ENCODE assay signal across 13 mouse cellular contexts in genomic region chr13:55449679-55450441, GRCm38 (mm10). TPM values are rescaled to one million over a fixed set of nuclear protein-coding genes. Genes with fewer than 3 reads are reported as not detected.
DNase-seq lines count a peak whose midpoint lies in the region; ATAC-seq and TF ChIP-seq lines count a peak whose summit lies in the region.
"Had no signal": no experiment of that assay in that cellular context is flagged by ENCODE, and none has a peak within 500 bp of the region (broad histone marks: within the 10 kb centered on the region; RNA-seq: fewer than 3 reads in every experiment).

No protein-coding gene starts in this region.

- 84% methylated on average over 17 of the region's 17 CpGs for WGBS in hindbrain, postnatal 0 days
- 90% methylated on average over 17 of the region's 17 CpGs for WGBS in hindbrain, embryonic 13.5 days
- 70% methylated on average over 17 of the region's 17 CpGs for WGBS in liver, embryonic 12.5 days (ENCODE audit: insufficient replicate concordance)

- no peak for ATAC-seq in hindbrain, postnatal 0 days
- ATAC-seq in hindbrain, embryonic 13.5 days (ENCODE audit: low FRiP score), result no peak
- ATAC-seq in liver, embryonic 12.5 days, result no peak

- H3K36me3 ChIP-seq in hindbrain, postnatal 0 days (ENCODE audit: insufficient read depth, low read length), result peaks cover 27% of the 10 kb centered on the region; the same call in 1 of the 2 replicates
- H3K36me3 ChIP-seq in hindbrain, embryonic 13.5 days, result peaks cover 57% of the 10 kb centered on the region
- peaks cover 37% of the 10 kb centered on the region for H3K36me3 ChIP-seq in ES-Bruce4 (ENCODE audit: control insufficient read depth, insufficient read depth, low read length, poor library complexity, severe bottlenecking)
- H3K36me3 ChIP-seq in liver, embryonic 12.5 days, result peaks cover 74% of the 10 kb centered on the region

- no peak overlapping the region for H3K27ac ChIP-seq in hindbrain, postnatal 0 days
- H3K27ac ChIP-seq in hindbrain, embryonic 13.5 days, result no peak overlapping the region
- H3K27ac ChIP-seq in ES-Bruce4 (ENCODE audit: insufficient read depth, low read length), result peak overlapping the region; percentile 29
- H3K27ac ChIP-seq in liver, embryonic 12.5 days, result peak overlapping the region; percentile 25; the same call in 1 of the 2 replicates
- H3K27ac ChIP-seq: limb, embryonic 12.5 days had no signal

- H3K9ac ChIP-seq in hindbrain, postnatal 0 days (replicated peaks; ENCODE audit: low read length), result no peak overlapping the region
- no peak overlapping the region for H3K9ac ChIP-seq in hindbrain, embryonic 13.5 days
- no peak overlapping the region for H3K9ac ChIP-seq in ES-Bruce4 (ENCODE audit: low read depth, poor library complexity, severe bottlenecking)
- H3K9ac ChIP-seq in liver, embryonic 12.5 days, result peak overlapping the region; percentile 0; the same call in 1 of the 2 replicates
- H3K9ac ChIP-seq: limb, embryonic 12.5 days had no signal

- H3K9me3 ChIP-seq in hindbrain, postnatal 0 days (ENCODE audit: low read length), result no peaks in the 10 kb centered on the region
- H3K9me3 ChIP-seq in hindbrain, embryonic 13.5 days, result no peaks in the 10 kb centered on the region
- H3K9me3 ChIP-seq in ES-Bruce4 (replicated peaks; ENCODE audit: control insufficient read depth, insufficient read depth, low read length, poor library complexity, severe bottlenecking), result no peaks in the 10 kb centered on the region
- no peaks in the 10 kb centered on the region for H3K9me3 ChIP-seq in liver, embryonic 12.5 days (replicated peaks)
- H3K9me3 ChIP-seq: limb, embryonic 12.5 days had no signal

- no peaks in the 10 kb centered on the region for H3K27me3 ChIP-seq in hindbrain, postnatal 0 days (ENCODE audit: insufficient read depth, low read length)
- no peaks in the 10 kb centered on the region for H3K27me3 ChIP-seq in hindbrain, embryonic 13.5 days
- no peaks in the 10 kb centered on the region for H3K27me3 ChIP-seq in ES-Bruce4 (ENCODE audit: control insufficient read depth, insufficient read depth, low read length, poor library complexity, severe bottlenecking)
- no peaks in the 10 kb centered on the region for H3K27me3 ChIP-seq in liver, embryonic 12.5 days (replicated peaks)
- H3K27me3 ChIP-seq: limb, embryonic 12.5 days had no signal

- no peak for TF ChIP-seq POLR2A in ES-Bruce4 (IDR thresholded peaks at IDR 0.05; ENCODE audit: insufficient read depth, low read length)

- peak; percentile 30; the same call in 1 of the 2 replicates for TF ChIP-seq CTCF in hindbrain, postnatal 0 days (IDR thresholded peaks at IDR 0.05; ENCODE audit: low read depth)
- TF ChIP-seq CTCF in ES-Bruce4 (IDR thresholded peaks at IDR 0.05; ENCODE audit: low read depth, low read length), result no peak

- H3K4me2 ChIP-seq in hindbrain, postnatal 0 days (ENCODE audit: low read depth, low read length), result no peak overlapping the region
- no peak overlapping the region for H3K4me2 ChIP-seq in hindbrain, embryonic 13.5 days
- H3K4me2 ChIP-seq in liver, embryonic 12.5 days, result no peak overlapping the region
- H3K4me2 ChIP-seq: limb, embryonic 12.5 days had no signal

- TF ChIP-seq EP300 in ES-Bruce4 (IDR thresholded peaks at IDR 0.05; ENCODE audit: insufficient read depth, low read depth, low read length), result peak; percentile 67; the same call in 1 of the 2 replicates

- DNase-seq in hindbrain, postnatal 0 days (ENCODE audit: low spot score), result no peak
- DNase-seq in spleen, postnatal 4 days (ENCODE audit: low spot score in 2 of 2), result peak; percentile 70 to 83
- no peak for DNase-seq in layer of hippocampus, postnatal 14 days (ENCODE audit: low spot score in 2 of 2)
- no peak for DNase-seq in frontal cortex, postnatal 25 days (ENCODE audit: low spot score in 2 of 2)
- no peak for DNase-seq in right cerebral cortex, postnatal 25 days
- DNase-seq: kidney, postnatal 14 days had no signal

- H3K4me1 ChIP-seq in hindbrain, postnatal 0 days (ENCODE audit: insufficient read depth, low read length), result peaks cover 13% of the 10 kb centered on the region
- peaks cover 30% of the 10 kb centered on the region for H3K4me1 ChIP-seq in hindbrain, embryonic 13.5 days (replicated peaks)
- peaks cover 12% of the 10 kb centered on the region for H3K4me1 ChIP-seq in ES-Bruce4 (ENCODE audit: control insufficient read depth, insufficient read depth, low read length)
- peaks cover 46% of the 10 kb centered on the region for H3K4me1 ChIP-seq in liver, embryonic 12.5 days

- no peak overlapping the region for H3K4me3 ChIP-seq in hindbrain, postnatal 0 days (ENCODE audit: low read length)
- H3K4me3 ChIP-seq in hindbrain, embryonic 13.5 days, result no peak overlapping the region
- H3K4me3 ChIP-seq in ES-Bruce4 (ENCODE audit: low read depth, low read length), result no peak overlapping the region
- no peak overlapping the region for H3K4me3 ChIP-seq in liver, embryonic 12.5 days
- H3K4me3 ChIP-seq: limb, embryonic 12.5 days had no signal

RNA-seq across cellular contexts. Expression of gene Grk6, which starts 5.0 kb away (rescaled TPM):
- total RNA-seq in hindbrain, postnatal 0 days (2014; rRNA removed), result 72.2 and 72.6 TPM in 2 replicates
- 34.7 and 35.5 TPM in 2 replicates for polyA plus RNA-seq in hindbrain, postnatal 0 days (2015; fragmentation: Nextera tagmentation; extraction: Ambion mirVana)
- polyA plus RNA-seq in hindbrain, embryonic 13.5 days (2015; fragmentation: Nextera tagmentation; extraction: Ambion mirVana), result 27.7 and 31.3 TPM in 2 replicates
- polyA plus RNA-seq in ES-Bruce4 (2011; ENCODE audit: insufficient read depth, insufficient read length, low read depth, missing spikeins), result 58.2 and 63.4 TPM in 2 replicates
- polyA plus RNA-seq in liver, embryonic 12.5 days (2016; fragmentation: Nextera tagmentation; extraction: Ambion mirVana), result 44.1 and 44.6 TPM in 2 replicates
- 10 to 100 TPM; 74.2 to 76.8 TPM for total RNA-seq in layer of hippocampus, postnatal 14 days (2021)

RNA-seq across cellular contexts. Expression of gene Prr7, which starts 14.2 kb away (rescaled TPM):
- 106 and 119 TPM in 2 replicates for total RNA-seq in hindbrain, postnatal 0 days (2014; rRNA removed)
- polyA plus RNA-seq in hindbrain, postnatal 0 days (2015; fragmentation: Nextera tagmentation; extraction: Ambion mirVana), result 4.6 and 4.9 TPM in 2 replicates
- 2.6 and 3.2 TPM in 2 replicates for polyA plus RNA-seq in hindbrain, embryonic 13.5 days (2015; fragmentation: Nextera tagmentation; extraction: Ambion mirVana)
- polyA plus RNA-seq in ES-Bruce4 (2011; ENCODE audit: insufficient read depth, insufficient read length, low read depth, missing spikeins), result 3.1 and 3.4 TPM in 2 replicates
- not detected in 2 replicates for polyA plus RNA-seq in liver, embryonic 12.5 days (2016; fragmentation: Nextera tagmentation; extraction: Ambion mirVana)
- total RNA-seq in layer of hippocampus, postnatal 14 days (2021), result 10 to 100 TPM; 89.9 to 92.7 TPM

RNA-seq across cellular contexts. Expression of gene F12, which starts 23.3 kb away (rescaled TPM):
- not detected in 2 replicates for total RNA-seq in hindbrain, postnatal 0 days (2014; rRNA removed)
- polyA plus RNA-seq in hindbrain, postnatal 0 days (2015; fragmentation: Nextera tagmentation; extraction: Ambion mirVana), result 0.26 and 0.48 TPM in 2 replicates
- polyA plus RNA-seq in hindbrain, embryonic 13.5 days (2015; fragmentation: Nextera tagmentation; extraction: Ambion mirVana), result not detected in 2 replicates
- not detected in 2 replicates for polyA plus RNA-seq in ES-Bruce4 (2011; ENCODE audit: insufficient read depth, insufficient read length, low read depth, missing spikeins)
- 55.9 and 57.0 TPM in 2 replicates for polyA plus RNA-seq in liver, embryonic 12.5 days (2016; fragmentation: Nextera tagmentation; extraction: Ambion mirVana)
- under 1 TPM; 0.32 to 0.69 TPM for total RNA-seq in layer of hippocampus, postnatal 14 days (2021)
- polyA plus RNA-seq: forebrain, embryonic 11.5 days; limb, embryonic 12.5 days had no signal

RNA-seq across cellular contexts. Expression of gene Pfn3, which starts 34.8 kb away (rescaled TPM):
- total RNA-seq in hindbrain, postnatal 0 days (2014; rRNA removed), result 0.52 TPM in 1 of 2 replicates, not detected in the other
- polyA plus RNA-seq in hindbrain, postnatal 0 days (2015; fragmentation: Nextera tagmentation; extraction: Ambion mirVana), result 0.37 and 0.68 TPM in 2 replicates
- polyA plus RNA-seq in hindbrain, embryonic 13.5 days (2015; fragmentation: Nextera tagmentation; extraction: Ambion mirVana), result 0.80 TPM in 1 of 2 replicates, not detected in the other
- not detected in 2 replicates for polyA plus RNA-seq in ES-Bruce4 (2011; ENCODE audit: insufficient read depth, insufficient read length, low read depth, missing spikeins)
- polyA plus RNA-seq in liver, embryonic 12.5 days (2016; fragmentation: Nextera tagmentation; extraction: Ambion mirVana), result not detected in 2 replicates
- total RNA-seq in layer of hippocampus, postnatal 14 days (2021), result not detected
- polyA plus RNA-seq: cerebellum, adult 2 months; forebrain, embryonic 11.5 days; limb, embryonic 12.5 days; stomach, embryonic 16.5 days had no signal

RNA-seq across cellular contexts. Expression of gene Dbn1, which starts 38.1 kb away (rescaled TPM):
- total RNA-seq in hindbrain, postnatal 0 days (2014; rRNA removed), result 442 and 446 TPM in 2 replicates
- 369 and 371 TPM in 2 replicates for polyA plus RNA-seq in hindbrain, postnatal 0 days (2015; fragmentation: Nextera tagmentation; extraction: Ambion mirVana)
- 615 and 625 TPM in 2 replicates for polyA plus RNA-seq in hindbrain, embryonic 13.5 days (2015; fragmentation: Nextera tagmentation; extraction: Ambion mirVana)
- polyA plus RNA-seq in ES-Bruce4 (2011; ENCODE audit: insufficient read depth, insufficient read length, low read depth, missing spikeins), result 43.6 and 44.3 TPM in 2 replicates
- 24.2 and 27.0 TPM in 2 replicates for polyA plus RNA-seq in liver, embryonic 12.5 days (2016; fragmentation: Nextera tagmentation; extraction: Ambion mirVana)
- 100 to 1,000 TPM; 335 to 353 TPM for total RNA-seq in layer of hippocampus, postnatal 14 days (2021)

Comparison
In these comparisons a context has a peak if more than half of its experiments do, and no peak if none do; other contexts are left out.
1. DNase-seq: peak in spleen, postnatal 4 days (2 of 2); none in hindbrain, postnatal 0 days (single experiment), layer of hippocampus, postnatal 14 days (0 of 2), frontal cortex, postnatal 25 days (0 of 2) and right cerebral cortex, postnatal 25 days (single experiment).
2. H3K27ac ChIP-seq: peak in ES-Bruce4 (single experiment) and liver, embryonic 12.5 days (single experiment); none in hindbrain, postnatal 0 days (single experiment) and hindbrain, embryonic 13.5 days (single experiment).
3. RNA of gene F12, which starts 23.3 kb away (polyA plus RNA-seq): 55.9 to 57.0 TPM in liver, embryonic 12.5 days; 0.26 to 0.48 TPM in hindbrain, postnatal 0 days, not detected in hindbrain, embryonic 13.5 days and not detected in ES-Bruce4; every median in the first group is over 10 times any median in the second.